Mouse (Mus musculus): ENCODE measurements around the gene Dlk2.
A peak's percentile ranks its signal among the peaks of the same experiment; 100 is the strongest.

Dlk2 gene

GRCm38 (mm10) chr17:46274465-46274864 is 22.8 kb upstream of the Dlk2 start:
- DNase-seq: no peak

GRCm38 (mm10) chr17:46275034-46275433 is 22.2 kb upstream of the Dlk2 start:
- DNase-seq: no peak

- no peak for DNase-seq
Observed at GRCm38 (mm10) chr17:46275506-46275905, 21.7 kb upstream of the Dlk2 start.

GRCm38 (mm10) chr17:46277586-46277985 is 19.6 kb upstream of the Dlk2 start:
- no peak for DNase-seq

- no peak for DNase-seq
Observed at GRCm38 (mm10) chr17:46278011-46278765, 19.0 kb upstream of the Dlk2 start.

GRCm38 (mm10) chr17:46282483-46283123 is 14.6 kb upstream of the Dlk2 start, which contains the start of gene Tjap1:
TSS of gene Tjap1 (minus strand) at chr17:46283026.
- DNase-seq: peak; percentile 93

- no peak for DNase-seq
Observed at GRCm38 (mm10) chr17:46283140-46283539, 14.1 kb upstream of the Dlk2 start.

- no peak for DNase-seq
Observed at GRCm38 (mm10) chr17:46283911-46284310, 13.3 kb upstream of the Dlk2 start.

GRCm38 (mm10) chr17:46284653-46285052 is 12.6 kb upstream of the Dlk2 start:
- DNase-seq: no peak

- no peak for DNase-seq
Observed at GRCm38 (mm10) chr17:46285407-46285806, 11.8 kb upstream of the Dlk2 start.

- DNase-seq: peak; percentile 23
Observed at GRCm38 (mm10) chr17:46287678-46288095, 9.5 kb upstream of the Dlk2 start.

GRCm38 (mm10) chr17:46296601-46297000 is 620 bp upstream of the Dlk2 start:
- DNase-seq: no peak

GRCm38 (mm10) chr17:46297028-46297363 is 225 bp upstream of the Dlk2 start:
- DNase-seq: no peak

GRCm38 (mm10) chr17:46298220-46298913 is 1.1 kb downstream of the Dlk2 start:
- DNase-seq: peak; percentile 91

- DNase-seq: no peak
Observed at GRCm38 (mm10) chr17:46301892-46302291, 4.7 kb downstream of the Dlk2 start.

GRCm38 (mm10) chr17:46304184-46304583 is 7.0 kb downstream of the Dlk2 start:
- no peak for DNase-seq

GRCm38 (mm10) chr17:46306956-46307355 is 9.7 kb downstream of the Dlk2 start:
- no peak for DNase-seq

GRCm38 (mm10) chr17:46309835-46310234 is 12.6 kb downstream of the Dlk2 start:
- no peak for DNase-seq

GRCm38 (mm10) chr17:46310515-46310914 is 13.3 kb downstream of the Dlk2 start:
- no peak for DNase-seq

- DNase-seq: no peak
Observed at GRCm38 (mm10) chr17:46313135-46313715, 16.0 kb downstream of the Dlk2 start.

- no peak for DNase-seq
Observed at GRCm38 (mm10) chr17:46315813-46316212, 18.6 kb downstream of the Dlk2 start.

- DNase-seq: no peak
Observed at GRCm38 (mm10) chr17:46320492-46320891, 23.3 kb downstream of the Dlk2 start.

GRCm38 (mm10) chr17:46322046-46322823 is 25.0 kb downstream of the Dlk2 start:
- no peak for DNase-seq
